Mouse (Mus musculus) midbrain, embryonic 16.5 days (tissue): ENCODE results near the gene Rhod. TPM values are rescaled to one million over a fixed set of nuclear protein-coding genes. Genes with fewer than 3 reads are reported as not detected.

Experiments used
- ATAC-seq: fragments of 200-750 bp; cut with Nextera tagmentation; 2 replicates; pipeline ENCODE4 v1.8.0; 2017; ENCODE audit warnings: moderate TSS enrichment
- H3K27ac ChIP-seq: fragments of 300-500 bp; sonication (generic); 2 replicates; pipeline ENCODE4 v1.5.1; 2014; ENCODE audit warnings: mild to moderate bottlenecking, low read length, mixed read lengths
- H3K27me3 ChIP-seq: fragments of 300-500 bp; sonication (generic); 2 replicates; pipeline ENCODE4 v1.6.1; 2014; ENCODE audit warnings: low read depth, low read length, mixed read lengths; ENCODE audit not compliant: control insufficient read depth, insufficient read depth
- H3K36me3 ChIP-seq: fragments of 300-500 bp; sonication (generic); 2 replicates; pipeline ENCODE4 v1.6.1; 2014; ENCODE audit warnings: mild to moderate bottlenecking, low read length, moderate library complexity, mixed read lengths; ENCODE audit not compliant: control insufficient read depth, insufficient read depth
- H3K4me1 ChIP-seq: fragments of 300-500 bp; sonication (generic); 2 replicates; pipeline ENCODE4 v1.6.1; 2014; ENCODE audit warnings: mild to moderate bottlenecking, low read length, mixed read lengths; ENCODE audit not compliant: control insufficient read depth, insufficient read depth
- H3K4me2 ChIP-seq: fragments of 300-500 bp; sonication (generic); 2 replicates; pipeline ENCODE4 v1.6.1; 2014; ENCODE audit warnings: mild to moderate bottlenecking, low read length, mixed read lengths
- H3K4me3 ChIP-seq: fragments of 300-500 bp; sonication (generic); 2 replicates; pipeline ENCODE4 v1.5.1; 2014; ENCODE audit warnings: low read depth, mild to moderate bottlenecking, low read length, moderate library complexity, mixed read lengths
- H3K9ac ChIP-seq: fragments of 300-500 bp; sonication (generic); 2 replicates; pipeline ENCODE4 v1.6.1; 2014; ENCODE audit warnings: low read depth, low read length, mixed read lengths
- H3K9me3 ChIP-seq: fragments of 300-500 bp; sonication (generic); replicated peaks from 2 replicates; pipeline ENCODE4 v1.6.1; 2014; ENCODE audit warnings: mild to moderate bottlenecking, low read length, mixed read lengths; ENCODE audit not compliant: control insufficient read depth, poor library complexity, severe bottlenecking
- WGBS: fragments of 180-500 bp; shearing (Covaris S2); extraction: QIAGEN DNeasy Blood & Tissue Kit; methylation state at CpG from one replicate; pipeline ENCODE4 v1.1.7; 2014; 5-methylcytosine and 5-hydroxymethylcytosine counted together
- polyA plus RNA-seq: library from polyadenylated mRNA; unstranded; fragments of >200 nt; fragmentation: Nextera tagmentation; extraction: Ambion mirVana; gene quantifications from 2 replicates; pipeline ENCODE4 v1.2.1, GENCODE M21; 2015

Rhod gene
- polyA plus RNA-seq, 1 experiment from 2014 or later = 3.9 TPM

DNA sequence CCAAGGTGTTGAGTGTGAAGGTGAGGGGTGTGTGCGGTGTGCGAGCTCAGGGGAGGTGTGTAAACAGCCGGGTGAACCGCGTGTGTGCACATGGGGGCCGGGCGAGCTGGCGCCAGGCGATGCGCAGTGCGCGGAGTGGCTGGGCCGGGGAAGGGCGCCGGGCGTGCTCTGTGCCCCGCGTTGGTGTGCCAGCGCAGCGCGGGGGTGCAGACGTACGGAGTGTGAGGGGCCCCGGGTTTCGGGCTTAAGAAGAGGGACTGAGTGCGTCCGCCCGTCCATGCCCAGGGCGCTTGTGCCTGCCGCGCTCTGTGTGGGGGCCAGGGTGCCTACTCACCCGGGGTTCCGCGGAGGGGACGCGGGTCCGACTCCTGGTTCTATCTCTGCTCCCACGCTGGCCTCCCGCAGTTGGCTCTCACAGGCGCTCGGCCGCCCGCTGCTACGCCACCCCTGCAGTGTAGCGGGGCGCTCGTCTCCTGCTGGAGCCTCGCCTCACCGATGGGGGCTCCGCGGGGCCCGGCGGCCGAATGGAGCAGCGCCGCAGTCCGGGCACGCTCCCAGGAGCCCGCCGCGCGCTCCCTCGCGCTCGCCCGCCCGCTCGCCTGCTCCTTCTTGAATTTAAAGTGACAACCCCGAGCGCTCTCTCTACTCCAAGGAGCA lies 37.5 kb upstream of the Rhod start:
- Histone ChIP-seq H3K4me3 (peak overlapping the region; percentile 56), H3K27me3 (peaks cover 7% of the 10 kb centered on the region), H3K4me1 (peaks cover 4% of the 10 kb centered on the region; the same call in 1 of the 2 replicates), H3K9ac (peak overlapping the region; percentile 74), H3K9me3 (no peaks in the 10 kb centered on the region), H3K4me2 (peak overlapping the region; percentile 97), H3K27ac (0 out of 2 replicates have a peak overlapping the region, but pooled peaks have one; percentile 24), H3K36me3 (no peaks in the 10 kb centered on the region)
- WGBS = under 1% methylated on average over 65 of the region's 70 CpGs
- ATAC-seq = peak; percentile 79

DNA sequence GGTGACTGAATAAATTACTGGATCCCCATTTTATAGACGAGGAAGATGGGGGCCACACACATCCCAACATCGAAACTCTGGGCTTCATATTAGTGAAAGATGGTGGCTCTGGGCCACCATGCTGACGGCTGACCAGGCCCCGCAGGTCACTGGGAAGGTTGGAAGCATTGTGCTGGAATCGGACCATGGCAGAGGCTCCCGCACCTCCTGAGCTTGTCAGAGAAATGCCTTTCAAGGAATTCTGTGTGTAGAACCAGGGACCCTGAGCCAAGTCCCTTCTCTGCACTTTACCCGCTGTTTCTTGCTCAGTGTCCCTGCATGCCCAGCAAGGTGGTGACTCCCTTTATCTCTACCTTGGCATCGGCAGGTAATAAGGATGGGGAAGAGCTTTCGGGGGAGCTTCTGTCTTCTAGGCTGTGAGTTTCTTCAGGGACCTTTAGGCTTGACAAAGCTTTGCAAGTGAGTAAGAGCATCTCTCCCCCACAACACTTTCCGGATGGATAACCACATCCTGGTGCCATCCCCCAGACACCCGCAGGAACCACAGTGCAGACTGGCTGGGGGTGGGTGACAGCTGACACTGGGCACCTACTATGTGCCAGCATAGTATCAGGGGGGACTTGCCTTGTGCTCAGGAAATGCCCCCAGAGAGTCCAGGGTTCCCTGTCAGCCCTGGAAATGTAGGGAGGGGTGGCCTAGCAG lies 36.1 kb upstream of the Rhod start:
- Histone ChIP-seq H3K9ac (no peak overlapping the region), H3K9me3 (no peaks in the 10 kb centered on the region), H3K4me1 (peaks cover 4% of the 10 kb centered on the region; the same call in 1 of the 2 replicates), H3K4me2 (no peak overlapping the region), H3K27ac (no peak overlapping the region), H3K27me3 (peaks cover 7% of the 10 kb centered on the region), H3K36me3 (no peaks in the 10 kb centered on the region), H3K4me3 (no peak overlapping the region)
- ATAC-seq = no peak
- WGBS = 77% methylated on average over 11 of the region's 11 CpGs

DNA sequence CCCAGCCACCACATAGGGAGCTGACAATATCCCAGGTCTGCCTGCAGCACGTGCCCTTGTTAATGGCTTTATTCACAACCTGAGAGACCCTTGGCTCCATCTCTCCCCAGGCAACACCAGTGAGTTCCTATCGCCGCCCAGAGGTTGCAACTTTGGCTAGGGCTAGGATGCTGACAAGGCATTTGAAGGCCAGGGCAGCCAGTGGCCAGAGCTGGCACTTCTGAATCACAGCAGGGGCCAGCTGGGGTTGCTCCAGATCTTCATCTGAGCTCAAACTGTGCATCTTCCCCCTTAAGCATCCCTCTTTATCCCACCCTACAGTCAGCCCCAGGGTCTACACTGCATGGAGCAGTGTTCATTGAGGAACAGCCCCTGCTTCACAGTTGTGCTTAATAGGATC lies 35.5 kb upstream of the Rhod start:
- Histone ChIP-seq H3K9me3 (no peaks in the 10 kb centered on the region), H3K4me2 (no peak overlapping the region), H3K27me3 (peaks cover 7% of the 10 kb centered on the region), H3K36me3 (no peaks in the 10 kb centered on the region), H3K9ac (no peak overlapping the region), H3K27ac (no peak overlapping the region), H3K4me3 (no peak overlapping the region), H3K4me1 (peaks cover 4% of the 10 kb centered on the region; the same call in 1 of the 2 replicates)
- WGBS = 58% methylated on average over 3 of the region's 3 CpGs
- no peak for ATAC-seq

DNA sequence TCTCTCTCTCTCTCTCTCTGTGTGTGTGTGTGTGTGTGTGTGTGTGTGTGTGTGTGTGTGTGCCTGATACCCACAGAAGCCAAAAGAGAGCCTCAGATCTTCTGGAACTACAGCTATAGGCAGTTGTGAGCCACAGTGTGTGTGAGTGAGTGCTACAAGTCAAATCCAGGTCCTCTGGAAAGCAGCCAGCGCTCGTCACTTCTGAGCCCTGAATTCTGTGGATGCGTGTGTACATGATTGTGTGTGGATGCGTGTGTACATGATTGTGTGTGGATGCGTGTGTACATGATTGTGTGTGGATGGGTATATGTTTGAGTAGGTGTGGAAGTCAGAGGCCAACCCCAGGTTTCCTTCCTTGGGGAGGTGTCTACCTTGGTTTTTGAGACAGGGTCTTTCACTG lies 34.3 kb upstream of the Rhod start:
- H3K4me3 ChIP-seq = no peak overlapping the region

DNA sequence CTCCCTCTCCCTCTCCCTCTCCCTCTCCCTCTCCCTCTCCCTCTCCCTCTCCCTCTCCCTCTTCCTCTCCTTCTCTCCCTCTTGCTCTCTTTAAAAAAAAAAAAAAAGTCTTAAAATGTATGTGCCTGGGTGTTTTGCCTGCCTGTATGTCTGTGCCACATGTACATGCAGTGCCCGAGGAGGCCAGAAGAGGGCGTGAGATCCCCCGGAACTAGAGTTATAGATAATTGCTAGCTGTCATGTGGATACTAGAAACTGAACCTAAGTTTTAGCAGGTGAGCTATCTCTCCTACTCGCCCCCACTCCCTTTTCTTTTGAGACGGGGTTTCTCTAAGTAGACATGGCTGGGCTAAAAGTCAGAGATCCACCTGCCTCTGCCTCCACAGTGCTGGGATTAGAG lies 29.1 kb upstream of the Rhod start:
- H3K9me3 ChIP-seq = no peaks in the 10 kb centered on the region
- 32% methylated on average over 5 of the region's 5 CpGs for WGBS
- no peak overlapping the region for H3K4me3 ChIP-seq
- no peaks in the 10 kb centered on the region for H3K4me1 ChIP-seq
- H3K9ac ChIP-seq = no peak overlapping the region
- no peak overlapping the region for H3K4me2 ChIP-seq
- H3K27ac ChIP-seq = no peak overlapping the region
- no peaks in the 10 kb centered on the region for H3K27me3 ChIP-seq
- ATAC-seq = no peak
- H3K36me3 ChIP-seq = no peaks in the 10 kb centered on the region

More for the DNA sequence above, 34.3 kb upstream of the Rhod start:
- peaks cover 4% of the 10 kb centered on the region; the same call in 1 of the 2 replicates for H3K4me1 ChIP-seq
- no peak overlapping the region for H3K4me2 ChIP-seq
- H3K36me3 ChIP-seq = no peaks in the 10 kb centered on the region
- no peak overlapping the region for H3K9ac ChIP-seq
- 93% methylated on average over 5 of the region's 5 CpGs for WGBS
- no peaks in the 10 kb centered on the region for H3K9me3 ChIP-seq
- no peak overlapping the region for H3K27ac ChIP-seq
- H3K27me3 ChIP-seq = peaks cover 7% of the 10 kb centered on the region
- ATAC-seq = no peak

DNA sequence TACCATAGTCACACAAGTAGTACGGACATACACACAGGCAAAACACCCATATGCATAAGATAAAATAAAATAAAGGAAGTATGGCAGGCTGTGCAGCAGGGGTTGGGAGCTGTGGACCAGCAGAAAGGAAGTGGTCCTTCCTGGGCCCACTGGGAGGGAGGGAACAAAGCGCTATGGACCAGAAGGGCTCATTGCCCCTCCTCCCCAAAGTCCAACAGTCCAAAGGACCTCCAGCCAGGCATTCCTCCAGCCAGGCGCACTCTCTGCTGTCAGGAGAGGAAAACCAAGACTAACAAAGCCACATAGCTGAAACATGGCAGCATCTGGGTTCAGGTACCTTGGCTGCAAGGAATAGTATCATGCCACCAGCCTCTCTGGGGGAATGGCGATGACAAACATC lies 25.4 kb upstream of the Rhod start:
- no peak overlapping the region for H3K4me2 ChIP-seq
- no peak overlapping the region for H3K9ac ChIP-seq
- no peak overlapping the region for H3K27ac ChIP-seq
- no peak for ATAC-seq
- no peaks in the 10 kb centered on the region for H3K4me1 ChIP-seq
- no peaks in the 10 kb centered on the region for H3K36me3 ChIP-seq
- no peaks in the 10 kb centered on the region for H3K27me3 ChIP-seq
- H3K4me3 ChIP-seq = no peak overlapping the region
- WGBS = 80% methylated on average over 4 of the region's 4 CpGs
- no peaks in the 10 kb centered on the region for H3K9me3 ChIP-seq

DNA sequence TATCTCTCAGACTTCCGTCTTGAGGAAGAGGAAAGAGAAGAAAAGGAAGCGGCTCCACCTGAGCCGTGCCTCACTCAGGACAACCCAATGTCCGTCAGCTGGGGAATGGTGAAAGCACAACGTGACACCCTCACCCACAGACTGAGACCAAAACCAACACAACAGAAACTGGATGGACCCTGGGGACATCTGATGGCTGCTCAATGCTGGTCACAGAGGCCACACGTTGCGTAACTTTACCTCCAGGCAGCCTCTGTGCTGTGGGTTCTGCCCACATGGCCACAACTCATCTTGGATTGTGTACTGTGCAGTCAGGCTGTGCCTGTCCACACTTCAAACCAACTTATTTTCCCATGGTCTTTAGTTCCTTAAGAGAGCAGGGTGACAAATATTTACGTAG lies 22.7 kb upstream of the Rhod start:
- 88% methylated on average over 8 of the region's 8 CpGs for WGBS
- ATAC-seq = no peak
- Histone ChIP-seq H3K9ac (no peak overlapping the region), H3K36me3 (no peaks in the 10 kb centered on the region), H3K4me2 (no peak overlapping the region), H3K4me3 (no peak overlapping the region), H3K4me1 (no peaks in the 10 kb centered on the region), H3K27ac (no peak overlapping the region), H3K9me3 (no peaks in the 10 kb centered on the region), H3K27me3 (no peaks in the 10 kb centered on the region)

DNA sequence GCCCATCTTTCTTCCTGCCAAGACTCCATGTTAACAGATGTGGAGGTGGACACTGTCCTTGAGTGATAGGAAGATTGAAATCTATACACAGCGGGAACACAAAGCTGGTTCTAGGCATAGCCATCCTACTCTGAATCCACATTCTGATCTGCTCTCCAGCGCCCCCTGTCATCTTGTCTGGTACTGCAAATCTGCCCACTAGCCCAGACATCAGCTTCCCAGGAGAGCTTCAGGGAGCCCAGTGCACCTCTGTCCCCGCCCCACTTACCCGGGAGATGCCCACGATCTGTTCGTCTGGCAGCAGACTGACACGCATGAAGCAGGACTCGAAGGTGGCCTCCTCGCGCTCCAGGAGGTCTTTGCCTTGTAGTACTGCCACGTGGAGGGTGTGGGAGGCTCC lies 17.0 kb upstream of the Rhod start:
- no peaks in the 10 kb centered on the region for H3K27me3 ChIP-seq
- no peak for ATAC-seq
- no peak overlapping the region for H3K4me3 ChIP-seq
- no peak overlapping the region for H3K27ac ChIP-seq
- H3K9ac ChIP-seq = no peak overlapping the region
- no peaks in the 10 kb centered on the region for H3K36me3 ChIP-seq
- 12% methylated on average over 11 of the region's 11 CpGs for WGBS
- H3K9me3 ChIP-seq = no peaks in the 10 kb centered on the region
- H3K4me2 ChIP-seq = no peak overlapping the region
- no peaks in the 10 kb centered on the region for H3K4me1 ChIP-seq

DNA sequence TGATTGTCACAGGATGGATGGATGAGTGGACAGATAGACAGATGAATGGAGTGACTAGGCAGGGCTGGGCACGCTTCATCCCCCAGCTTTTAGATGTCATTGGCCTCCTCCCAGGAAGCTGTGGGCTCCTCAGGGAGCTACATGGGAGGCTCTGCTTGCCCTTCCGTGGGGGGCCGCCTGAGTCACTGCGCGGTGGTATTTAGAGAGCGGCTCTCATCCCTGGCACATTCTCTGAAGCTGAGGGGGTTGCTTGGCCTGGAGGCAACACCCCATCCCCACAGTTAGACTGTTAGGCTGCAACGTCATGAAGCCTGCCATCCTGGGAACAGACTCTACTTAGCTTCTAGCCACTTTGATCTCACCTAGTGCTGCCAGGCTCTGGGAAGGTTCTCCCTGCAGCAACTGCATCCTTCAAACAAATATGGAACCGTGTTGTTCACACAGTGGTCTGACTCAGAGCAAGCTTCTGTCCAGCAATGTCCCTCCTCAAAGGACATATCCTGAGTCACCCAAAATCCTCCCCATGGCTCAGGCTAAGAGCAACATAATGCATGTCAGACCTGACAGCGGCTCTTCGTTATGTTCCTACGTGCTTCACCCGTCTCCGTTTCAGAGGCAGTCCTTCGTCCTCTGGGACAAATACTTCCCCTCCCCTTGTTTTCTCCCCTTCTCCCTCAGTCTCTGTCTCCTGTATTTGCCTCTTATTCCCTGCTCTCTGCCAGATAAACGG lies 16.0 kb upstream of the Rhod start:
- no peak overlapping the region for H3K4me3 ChIP-seq
- 84% methylated on average over 15 of the region's 15 CpGs for WGBS
- H3K36me3 ChIP-seq = no peaks in the 10 kb centered on the region
- H3K4me2 ChIP-seq = no peak overlapping the region
- no peak overlapping the region for H3K27ac ChIP-seq
- H3K9ac ChIP-seq = no peak overlapping the region
- no peaks in the 10 kb centered on the region for H3K9me3 ChIP-seq
- no peaks in the 10 kb centered on the region for H3K4me1 ChIP-seq
- no peaks in the 10 kb centered on the region for H3K27me3 ChIP-seq
- ATAC-seq = no peak
